ENCODE assay signal across 16 mouse cellular contexts in genomic region chr1:134105043-134105763, GRCm38 (mm10). TPM values are rescaled to one million over a fixed set of nuclear protein-coding genes. Genes with fewer than 3 reads are reported as not detected.
DNase-seq lines count a peak whose midpoint lies in the region; ATAC-seq and TF ChIP-seq lines count a peak whose summit lies in the region.
"Had no signal": no experiment of that assay in that cellular context is flagged by ENCODE, and none has a peak within 500 bp of the region (broad histone marks: within the 10 kb centered on the region; RNA-seq: fewer than 3 reads in every experiment).

No protein-coding gene starts in this region.

- no peak overlapping the region for H3K9ac ChIP-seq in lung, embryonic 16.5 days (ENCODE audit: low read length)
- no peak overlapping the region; the same call in 1 of the 2 replicates for H3K9ac ChIP-seq in embryonic facial prominence, embryonic 13.5 days
- H3K9ac ChIP-seq: liver, embryonic 14.5 days had no signal

- no peak overlapping the region for H3K4me2 ChIP-seq in lung, embryonic 16.5 days (ENCODE audit: low read depth, low read length)
- no peak overlapping the region for H3K4me2 ChIP-seq in embryonic facial prominence, embryonic 13.5 days
- H3K4me2 ChIP-seq: heart, embryonic 11.5 days; midbrain, embryonic 11.5 days had no signal

- peak; percentile 18; the same call in 1 of the 2 replicates for ATAC-seq in lung, embryonic 16.5 days (ENCODE audit: low read depth)
- peak; percentile 21; the same call in 1 of the 2 replicates for ATAC-seq in embryonic facial prominence, embryonic 13.5 days (ENCODE audit: insufficient number of reproducible peaks, insufficient read depth, low FRiP score, low TSS enrichment, low read depth)
- ATAC-seq in megakaryocyte progenitor cell, adult 5-6 weeks (replicated peaks; ENCODE audit: poor library complexity) = peak; percentile 69
- ATAC-seq: forebrain, embryonic 14.5 days; hindbrain, embryonic 16.5 days had no signal

- TF ChIP-seq CTCF in lung, adult 2 months (IDR thresholded peaks at IDR 0.05; ENCODE audit: insufficient read depth, low read length) = no peak

- WGBS in heart, embryonic 10.5 days = 67% methylated on average over 11 of the region's 11 CpGs
- WGBS in lung, embryonic 16.5 days = 54% methylated on average over 11 of the region's 11 CpGs
- 74% methylated on average over 11 of the region's 11 CpGs for WGBS in lung, adult 2 months
- 80% methylated on average over 11 of the region's 11 CpGs for WGBS in embryonic facial prominence, embryonic 13.5 days

- 0 out of 2 replicates have a peak overlapping the region, but pooled peaks have one; percentile 42 for H3K27ac ChIP-seq in heart, embryonic 10.5 days
- H3K27ac ChIP-seq in lung, embryonic 16.5 days (ENCODE audit: low read length) = peak overlapping the region; percentile 41
- no peak overlapping the region for H3K27ac ChIP-seq in embryonic facial prominence, embryonic 13.5 days
- H3K27ac ChIP-seq: layer of hippocampus, adult 2 months; liver, embryonic 14.5 days had no signal

- H3K36me3 ChIP-seq in heart, embryonic 10.5 days = no peaks in the 10 kb centered on the region
- H3K36me3 ChIP-seq in lung, embryonic 16.5 days (ENCODE audit: control insufficient read depth, insufficient read depth, low read length) = no peaks in the 10 kb centered on the region
- no peaks in the 10 kb centered on the region for H3K36me3 ChIP-seq in embryonic facial prominence, embryonic 13.5 days

- H3K4me1 ChIP-seq in heart, embryonic 10.5 days = peaks cover 20% of the 10 kb centered on the region
- H3K4me1 ChIP-seq in lung, embryonic 16.5 days (replicated peaks; ENCODE audit: control insufficient read depth, insufficient read depth, low read length) = peaks cover 18% of the 10 kb centered on the region
- peaks cover 5% of the 10 kb centered on the region; the same call in 1 of the 2 replicates for H3K4me1 ChIP-seq in lung, adult 2 months (ENCODE audit: control insufficient read depth, insufficient read depth, low read length)
- H3K4me1 ChIP-seq in embryonic facial prominence, embryonic 13.5 days = peaks cover 12% of the 10 kb centered on the region

- H3K27me3 ChIP-seq in heart, embryonic 10.5 days (ENCODE audit: insufficient read depth, poor library complexity, severe bottlenecking) = peaks cover 19% of the 10 kb centered on the region
- H3K27me3 ChIP-seq in lung, embryonic 16.5 days (ENCODE audit: control insufficient read depth, insufficient read depth, low read depth, low read length) = no peaks in the 10 kb centered on the region
- H3K27me3 ChIP-seq in embryonic facial prominence, embryonic 13.5 days = no peaks in the 10 kb centered on the region

- no peaks in the 10 kb centered on the region for H3K9me3 ChIP-seq in heart, embryonic 10.5 days
- no peaks in the 10 kb centered on the region for H3K9me3 ChIP-seq in lung, embryonic 16.5 days (ENCODE audit: control insufficient read depth, low read length)
- H3K9me3 ChIP-seq in embryonic facial prominence, embryonic 13.5 days = no peaks in the 10 kb centered on the region

- TF ChIP-seq POLR2A in lung, adult 2 months (IDR thresholded peaks at IDR 0.05; ENCODE audit: borderline replicate concordance, extremely low read depth, low read depth, low read length) = no peak

- no peak overlapping the region for H3K4me3 ChIP-seq in heart, embryonic 10.5 days
- no peak overlapping the region for H3K4me3 ChIP-seq in lung, embryonic 16.5 days (ENCODE audit: low read length)
- H3K4me3 ChIP-seq in lung, adult 2 months (replicated peaks; ENCODE audit: extremely low read depth, low read depth, low read length) = no peak overlapping the region
- H3K4me3 ChIP-seq in embryonic facial prominence, embryonic 13.5 days = no peak overlapping the region
- H3K4me3 ChIP-seq: layer of hippocampus, adult 2 months; myocyte had no signal

- no peak for DNase-seq in heart, embryonic 10.5 days (ENCODE audit: low spot score)
- no peak for DNase-seq in heart, postnatal 4 days
- no peak for DNase-seq in lung, adult 2 months
- DNase-seq in left cerebral cortex, adult 18-20 months (ENCODE audit: low spot score in 2 of 2) = no peak
- DNase-seq: right cerebral cortex, postnatal 14 days had no signal

RNA-seq across cellular contexts. Expression of gene Chit1, which starts 5.8 kb away (rescaled TPM):
- 1.1 and 2.0 TPM in 2 replicates for polyA plus RNA-seq in heart, embryonic 10.5 days (2016; fragmentation: Nextera tagmentation; extraction: Ambion mirVana)
- total RNA-seq in heart, postnatal 4 days (2021) = not detected
- polyA plus RNA-seq in lung, embryonic 16.5 days (2015; fragmentation: Nextera tagmentation; extraction: Ambion mirVana) = 0.09 and 0.24 TPM in 2 replicates
- polyA plus RNA-seq in lung, adult 2 months (2012; rRNA removed) = 14.1 TPM in 1 of 2 replicates, not detected in the other
- polyA plus RNA-seq in embryonic facial prominence, embryonic 13.5 days (2015; fragmentation: Nextera tagmentation; extraction: Ambion mirVana) = not detected in 2 replicates
- 1.3 and 2.3 TPM in 2 replicates for total RNA-seq in megakaryocyte progenitor cell, adult 5-6 weeks (2015)
- total RNA-seq in megakaryocyte progenitor cell, adult 5-6 weeks (2017) = 0.74 and 1.8 TPM in 2 replicates
- not detected for total RNA-seq in left cerebral cortex, adult 18-20 months (2021)
- total RNA-seq: gastrocnemius, adult 8-10 months had no signal
- polyA plus RNA-seq: midbrain, embryonic 11.5 days had no signal

RNA-seq across cellular contexts. Expression of gene Btg2, which starts 26.3 kb away (rescaled TPM):
- 26.1 and 34.2 TPM in 2 replicates for polyA plus RNA-seq in heart, embryonic 10.5 days (2016; fragmentation: Nextera tagmentation; extraction: Ambion mirVana)
- 10 to 100 TPM; 27.5 to 36.2 TPM for total RNA-seq in heart, postnatal 4 days (2021)
- polyA plus RNA-seq in lung, embryonic 16.5 days (2015; fragmentation: Nextera tagmentation; extraction: Ambion mirVana) = 130 and 135 TPM in 2 replicates
- 75.9 and 109 TPM in 2 replicates for polyA plus RNA-seq in lung, adult 2 months (2012; rRNA removed)
- polyA plus RNA-seq in embryonic facial prominence, embryonic 13.5 days (2015; fragmentation: Nextera tagmentation; extraction: Ambion mirVana) = 21.2 and 24.2 TPM in 2 replicates
- 14.2 and 22.2 TPM in 2 replicates for total RNA-seq in megakaryocyte progenitor cell, adult 5-6 weeks (2015)
- 38.7 and 47.8 TPM in 2 replicates for total RNA-seq in megakaryocyte progenitor cell, adult 5-6 weeks (2017)
- total RNA-seq in left cerebral cortex, adult 18-20 months (2021) = 10 to 100 TPM; 18.7 to 22.2 TPM

Comparison
In these comparisons a context has a peak if more than half of its experiments do, and no peak if none do; other contexts are left out.
1. ATAC-seq: peak in every context shown above with its lines; median percentile 69 in megakaryocyte progenitor cell, adult 5-6 weeks; 21 in embryonic facial prominence, embryonic 13.5 days; 18 in lung, embryonic 16.5 days.